Mouse (Mus musculus) limb, embryonic 10.5 days (tissue): ENCODE measurements at regions not wholly inside any gene's neighbourhood (a gene's known extent, or its start where the extent isn't known, plus 50 kb on each side); places are given as distances from the start of the nearest gene placed in this dataset.

ENCODE experiments used
- DNase-seq: peaks from one replicate; pipeline ENCODE4 v3.0.0-alpha.2; 2017; ENCODE audit warnings: low spot score
- H3K27ac ChIP-seq: fragments of 300-500 bp; sonication (generic); 2 replicates; pipeline ENCODE4 v1.5.1; 2016; ENCODE audit warnings: mild to moderate bottlenecking
- H3K27me3 ChIP-seq: fragments of 300-500 bp; sonication (generic); 2 replicates; pipeline ENCODE4 v1.6.1; 2016; ENCODE audit warnings: low read depth, mild to moderate bottlenecking; ENCODE audit not compliant: poor library complexity, severe bottlenecking
- H3K36me3 ChIP-seq: fragments of 300-500 bp; sonication (generic); 2 replicates; pipeline ENCODE4 v1.6.1; 2016; ENCODE audit warnings: mild to moderate bottlenecking, moderate library complexity
- H3K4me1 ChIP-seq: fragments of 300-500 bp; sonication (generic); 2 replicates; pipeline ENCODE4 v1.6.1; 2016
- H3K4me3 ChIP-seq: fragments of 300-500 bp; sonication (generic); 2 replicates; pipeline ENCODE4 v1.5.1; 2016; ENCODE audit warnings: mild to moderate bottlenecking, moderate library complexity
- H3K9me3 ChIP-seq: fragments of 300-500 bp; sonication (generic); replicated peaks from 2 replicates; pipeline ENCODE4 v1.6.1; 2016; ENCODE audit warnings: mild to moderate bottlenecking
- WGBS: fragments of 180-500 bp; shearing (Covaris S2); methylation state at CpG from one replicate; pipeline ENCODE4 v1.1.7; 2016; 5-methylcytosine and 5-hydroxymethylcytosine counted together

DNA sequence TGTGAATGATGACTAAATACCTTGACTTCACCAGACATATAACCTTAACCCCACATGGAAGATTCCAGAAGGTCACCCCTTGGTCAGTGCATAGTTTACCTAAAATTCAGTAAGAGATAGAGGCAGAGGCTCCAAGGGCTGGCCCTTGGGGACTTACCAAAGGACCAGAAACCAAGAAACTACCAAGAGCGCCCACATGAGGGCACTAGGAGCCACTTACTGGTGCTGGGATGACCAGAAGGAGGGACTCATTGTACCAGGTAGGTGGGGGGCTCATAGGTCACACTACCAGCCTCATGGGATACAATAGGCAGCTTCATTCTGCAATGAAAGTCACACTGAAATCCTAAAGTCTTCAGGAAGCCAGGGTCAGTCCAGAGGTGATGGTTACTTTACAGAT is 201.4 kb upstream of the Fam19a5 start:
- no peak overlapping the region for H3K4me3 ChIP-seq
- H3K27ac ChIP-seq: no peak overlapping the region
- H3K4me1 ChIP-seq: no peaks in the 10 kb centered on the region
- H3K27me3 ChIP-seq: no peaks in the 10 kb centered on the region
- no peaks in the 10 kb centered on the region for H3K36me3 ChIP-seq
- no peak for DNase-seq
- H3K9me3 ChIP-seq: no peaks in the 10 kb centered on the region
- WGBS: 80% methylated on average over 1 of the region's 1 CpGs

DNA sequence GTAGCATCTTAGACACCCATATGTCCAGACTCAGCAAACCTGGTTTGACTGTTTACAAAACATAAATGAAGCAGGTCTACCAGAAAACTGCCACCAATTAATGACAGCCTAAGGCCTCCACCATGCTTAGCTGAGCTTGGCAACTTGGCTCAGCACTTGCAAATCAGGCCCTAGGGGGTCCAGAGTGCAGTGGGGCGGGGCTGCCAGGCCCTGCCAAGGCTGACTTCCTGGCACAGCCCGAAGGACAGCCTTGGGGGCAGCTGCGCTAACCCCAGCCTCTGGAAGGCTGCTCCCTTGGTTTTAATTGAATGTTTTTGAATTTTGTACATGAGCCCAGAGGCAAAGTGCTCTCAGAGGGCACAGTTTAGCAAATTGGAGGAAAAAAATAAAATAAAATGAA is 198.3 kb upstream of the Fam19a5 start:
- WGBS: 69% methylated on average over 3 of the region's 3 CpGs
- Histone ChIP-seq H3K27ac (no peak overlapping the region), H3K4me1 (0 out of 2 replicates have a peak, but pooled peaks cover 4% of the 10 kb centered on the region), H3K4me3 (no peak overlapping the region), H3K36me3 (no peaks in the 10 kb centered on the region), H3K27me3 (no peaks in the 10 kb centered on the region), H3K9me3 (no peaks in the 10 kb centered on the region)
- no peak for DNase-seq

DNA sequence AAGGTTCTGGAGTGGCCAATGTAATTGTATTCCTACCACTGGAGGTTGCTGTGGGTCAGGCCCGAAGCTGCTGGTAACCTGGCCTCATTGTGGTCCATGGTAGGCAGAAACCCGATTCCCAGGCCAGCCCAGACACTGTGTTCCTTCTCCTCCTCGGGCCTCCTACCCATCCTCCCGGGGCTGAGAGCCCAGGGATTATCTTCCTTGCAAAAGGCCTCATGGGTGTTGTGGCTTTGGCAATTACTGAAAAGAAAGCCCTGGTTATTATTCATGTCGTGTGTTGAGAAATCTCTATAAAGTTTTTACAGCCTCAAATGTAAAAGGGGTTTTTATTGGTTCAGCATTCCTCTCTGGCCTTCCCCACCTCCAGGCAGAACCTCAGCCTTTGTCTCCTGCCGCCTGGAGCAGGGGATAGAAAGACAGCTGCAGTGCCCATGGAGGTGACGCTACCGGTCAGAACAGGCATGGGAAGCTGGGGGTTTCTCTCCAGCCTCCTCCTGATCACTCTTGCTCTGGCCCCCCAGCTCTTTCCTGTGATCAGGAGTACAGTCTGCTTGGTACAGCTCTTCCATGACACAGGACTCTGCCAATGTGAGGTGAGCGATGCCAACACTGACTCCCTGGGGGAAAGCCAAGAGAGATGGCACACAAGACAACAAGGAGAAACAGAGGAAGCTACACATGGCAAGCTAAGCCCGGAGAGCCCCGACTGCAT is 194.4 kb upstream of the Fam19a5 start:
- no peaks in the 10 kb centered on the region for H3K9me3 ChIP-seq
- DNase-seq: no peak
- H3K4me1 ChIP-seq: 0 out of 2 replicates have a peak, but pooled peaks cover 4% of the 10 kb centered on the region
- no peaks in the 10 kb centered on the region for H3K36me3 ChIP-seq
- H3K27me3 ChIP-seq: no peaks in the 10 kb centered on the region
- 70% methylated on average over 11 of the region's 11 CpGs for WGBS
- no peak overlapping the region for H3K4me3 ChIP-seq
- no peak overlapping the region for H3K27ac ChIP-seq

DNA sequence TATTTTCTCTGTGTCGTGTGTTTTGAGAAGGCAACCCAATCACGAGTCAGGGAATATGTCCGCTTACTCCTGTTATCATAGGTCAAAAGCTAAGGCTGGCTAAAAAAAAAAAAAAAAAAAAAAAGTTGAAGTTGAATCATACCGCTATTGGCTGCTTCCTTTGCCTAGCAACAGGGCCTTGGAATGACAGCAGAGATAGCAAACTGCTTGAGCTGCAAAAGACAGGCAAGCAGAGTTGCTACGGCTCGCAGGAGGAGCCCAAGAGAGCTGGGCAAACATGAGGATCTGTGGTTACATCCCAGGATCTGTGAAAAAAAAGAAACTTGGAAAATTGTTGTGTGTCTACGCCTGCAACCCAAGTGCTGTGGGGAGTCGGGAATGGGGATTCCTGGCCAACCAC is 191.3 kb upstream of the Fam19a5 start:
- Histone ChIP-seq H3K27ac (no peak overlapping the region), H3K4me3 (no peak overlapping the region), H3K36me3 (no peaks in the 10 kb centered on the region), H3K4me1 (0 out of 2 replicates have a peak, but pooled peaks cover 4% of the 10 kb centered on the region), H3K27me3 (no peaks in the 10 kb centered on the region), H3K9me3 (no peaks in the 10 kb centered on the region)
- 88% methylated on average over 8 of the region's 8 CpGs for WGBS
- DNase-seq: no peak

- Histone ChIP-seq H3K27ac (no peak overlapping the region), H3K36me3 (no peaks in the 10 kb centered on the region), H3K27me3 (no peaks in the 10 kb centered on the region), H3K9me3 (no peaks in the 10 kb centered on the region), H3K4me1 (0 out of 2 replicates have a peak, but pooled peaks cover 4% of the 10 kb centered on the region), H3K4me3 (no peak overlapping the region)
- WGBS: 91% methylated on average over 11 of the region's 11 CpGs
- DNase-seq: no peak
Measured at GRCm38 (mm10) chr15:87353886-87354285, 190.2 kb upstream of the Fam19a5 start.

DNA sequence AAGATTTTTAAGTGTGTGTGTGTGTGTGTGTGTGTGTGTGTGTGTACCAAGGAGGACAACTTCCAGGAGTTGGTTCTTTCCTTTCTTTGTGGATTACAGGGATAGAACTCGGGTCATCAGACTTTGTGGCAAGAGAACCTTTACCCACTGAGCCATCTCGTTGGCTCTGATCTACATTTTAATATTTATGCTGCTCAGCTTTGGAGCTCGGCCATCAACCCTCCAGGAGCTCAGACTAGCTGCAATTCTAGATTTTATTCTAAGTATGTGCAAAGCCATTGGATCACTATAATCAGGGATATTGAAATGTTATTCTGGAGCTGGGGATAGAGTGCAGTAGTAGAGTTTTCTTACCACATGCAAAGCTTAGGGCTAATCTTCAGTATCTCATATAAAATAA is 183.6 kb upstream of the Fam19a5 start:
- Histone ChIP-seq H3K4me3 (no peak overlapping the region), H3K9me3 (no peaks in the 10 kb centered on the region), H3K36me3 (no peaks in the 10 kb centered on the region), H3K4me1 (no peaks in the 10 kb centered on the region), H3K27ac (no peak overlapping the region), H3K27me3 (no peaks in the 10 kb centered on the region)
- WGBS: 89% methylated on average over 3 of the region's 3 CpGs
- DNase-seq: no peak

- Histone ChIP-seq H3K27me3 (no peaks in the 10 kb centered on the region), H3K4me3 (no peak overlapping the region), H3K36me3 (no peaks in the 10 kb centered on the region), H3K9me3 (no peaks in the 10 kb centered on the region), H3K4me1 (no peaks in the 10 kb centered on the region), H3K27ac (no peak overlapping the region)
- DNase-seq: no peak
- 56% methylated on average over 8 of the region's 8 CpGs for WGBS
Measured at GRCm38 (mm10) chr15:87365712-87366361, 178.3 kb upstream of the Fam19a5 start.

DNA sequence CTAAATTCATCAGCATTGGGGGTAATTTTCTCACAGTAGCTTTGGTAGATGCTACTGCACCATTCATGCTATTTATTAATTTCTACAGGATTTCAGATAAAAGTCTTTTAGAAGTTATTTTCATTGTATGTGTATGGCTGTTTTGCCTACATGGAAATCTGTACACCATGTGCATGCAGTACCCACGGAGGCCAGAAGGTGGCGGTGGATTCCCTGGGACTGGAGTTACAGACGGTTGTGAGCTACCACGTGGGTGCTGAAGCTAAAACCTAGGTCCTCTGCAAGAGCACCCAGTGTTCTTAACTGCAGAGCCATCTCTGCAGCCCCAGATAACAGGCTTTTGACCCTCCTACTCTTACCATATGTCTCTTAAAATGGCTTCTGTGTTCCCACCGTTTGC is 176.7 kb upstream of the Fam19a5 start:
- H3K4me3 ChIP-seq: no peak overlapping the region
- H3K36me3 ChIP-seq: no peaks in the 10 kb centered on the region
- no peaks in the 10 kb centered on the region for H3K9me3 ChIP-seq
- H3K4me1 ChIP-seq: no peaks in the 10 kb centered on the region
- no peaks in the 10 kb centered on the region for H3K27me3 ChIP-seq
- H3K27ac ChIP-seq: no peak overlapping the region
- WGBS: 48% methylated on average over 5 of the region's 5 CpGs
- peak; percentile 37 for DNase-seq

DNA sequence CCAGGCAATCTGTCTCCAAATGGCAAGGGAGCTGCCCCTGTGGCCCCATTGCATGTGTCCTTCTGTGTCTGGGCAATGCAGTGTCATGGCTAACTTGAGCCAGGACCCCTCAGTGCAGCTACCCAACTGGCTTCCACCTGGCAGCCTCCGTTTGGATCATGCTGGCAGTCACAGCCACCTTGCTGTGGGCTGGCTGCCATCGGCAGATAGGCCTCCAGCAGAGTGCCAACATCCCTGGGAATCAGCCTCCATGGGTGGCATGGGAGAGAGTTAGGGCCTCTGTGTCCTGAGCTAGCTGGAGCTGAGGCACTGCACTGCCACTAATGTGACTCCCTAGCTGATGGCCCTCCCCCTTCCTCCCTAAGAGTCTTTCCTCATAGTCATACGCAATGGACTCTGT is 174.7 kb upstream of the Fam19a5 start:
- Histone ChIP-seq H3K9me3 (no peaks in the 10 kb centered on the region), H3K27ac (no peak overlapping the region), H3K27me3 (no peaks in the 10 kb centered on the region), H3K36me3 (no peaks in the 10 kb centered on the region), H3K4me1 (no peaks in the 10 kb centered on the region), H3K4me3 (no peak overlapping the region)
- DNase-seq: no peak
- WGBS: 91% methylated on average over 3 of the region's 3 CpGs

- no peaks in the 10 kb centered on the region for H3K9me3 ChIP-seq
- H3K27ac ChIP-seq: no peak overlapping the region
- no peaks in the 10 kb centered on the region for H3K4me1 ChIP-seq
- no peaks in the 10 kb centered on the region for H3K36me3 ChIP-seq
- WGBS: 87% methylated on average over 9 of the region's 9 CpGs
- DNase-seq: no peak
- no peaks in the 10 kb centered on the region for H3K27me3 ChIP-seq
- no peak overlapping the region for H3K4me3 ChIP-seq
Measured at GRCm38 (mm10) chr15:87369836-87370235, 174.3 kb upstream of the Fam19a5 start.

DNA sequence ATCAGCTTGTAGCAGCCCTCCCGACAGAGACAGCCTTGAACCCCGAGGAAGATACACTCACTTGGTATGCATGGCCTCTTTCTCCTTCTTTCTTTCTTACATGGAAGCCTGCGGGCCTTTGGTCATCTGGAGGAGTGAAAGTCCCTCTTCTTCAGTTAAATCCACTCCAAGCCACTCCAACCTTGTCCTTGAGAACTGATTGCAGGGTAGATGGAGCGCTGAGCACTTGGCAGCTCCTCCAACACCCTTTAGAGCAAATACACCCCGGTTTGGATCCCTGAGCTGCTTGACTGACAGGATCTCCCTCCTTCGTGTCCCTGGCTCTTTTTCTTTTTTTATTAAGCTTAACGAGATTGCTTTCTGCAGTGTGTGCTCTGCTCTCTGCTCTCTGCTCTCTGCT is 173.3 kb upstream of the Fam19a5 start:
- Histone ChIP-seq H3K27ac (no peak overlapping the region), H3K36me3 (no peaks in the 10 kb centered on the region), H3K27me3 (no peaks in the 10 kb centered on the region), H3K4me3 (no peak overlapping the region), H3K9me3 (no peaks in the 10 kb centered on the region), H3K4me1 (no peaks in the 10 kb centered on the region)
- WGBS: 84% methylated on average over 7 of the region's 7 CpGs
- DNase-seq: no peak

- WGBS: 89% methylated on average over 13 of the region's 13 CpGs
- DNase-seq: no peak
- Histone ChIP-seq H3K27ac (no peak overlapping the region), H3K27me3 (no peaks in the 10 kb centered on the region), H3K4me3 (no peak overlapping the region), H3K36me3 (no peaks in the 10 kb centered on the region), H3K9me3 (no peaks in the 10 kb centered on the region), H3K4me1 (no peaks in the 10 kb centered on the region)
Measured at GRCm38 (mm10) chr15:87374670-87375069, 169.4 kb upstream of the Fam19a5 start.

DNA sequence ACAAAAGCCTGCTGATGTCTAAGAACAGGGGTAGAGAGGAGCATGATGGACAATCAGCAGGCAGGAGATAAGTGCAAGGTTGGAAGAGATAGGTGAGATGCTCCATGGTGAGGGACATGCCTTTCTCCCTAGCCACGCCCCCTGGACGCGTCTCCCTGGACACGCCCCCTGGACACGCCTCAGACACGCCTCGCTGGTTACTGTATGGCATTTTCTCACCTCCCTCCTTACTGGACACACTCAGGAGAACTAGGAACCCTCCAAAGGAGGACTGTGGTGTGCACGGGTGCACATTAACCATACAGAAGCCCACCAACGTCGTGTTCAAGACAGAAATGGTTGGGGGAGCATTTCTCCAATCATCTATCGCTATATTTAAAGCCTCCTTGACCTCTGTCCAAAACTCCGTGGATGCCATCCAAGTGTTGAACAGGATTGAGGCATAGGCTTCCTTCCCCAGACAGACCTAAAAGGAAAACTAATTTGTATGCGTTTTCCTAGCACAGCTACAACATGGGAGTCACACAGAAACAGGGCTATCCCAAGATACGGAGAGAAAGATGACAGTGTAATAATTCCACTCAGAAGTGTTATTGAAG is 168.4 kb upstream of the Fam19a5 start:
- Histone ChIP-seq H3K27ac (no peak overlapping the region), H3K27me3 (no peaks in the 10 kb centered on the region), H3K4me3 (no peak overlapping the region), H3K4me1 (no peaks in the 10 kb centered on the region), H3K36me3 (no peaks in the 10 kb centered on the region), H3K9me3 (no peaks in the 10 kb centered on the region)
- WGBS: 83% methylated on average over 14 of the region's 14 CpGs
- no peak for DNase-seq
